Mouse (Mus musculus): ENCODE data around the gene Liph.

GRCm38 (mm10) chr16:21996881-21997641 is 1.6 kb upstream of the Liph start:
- TF ChIP-seq CTCF (IDR thresholded peaks at IDR 0.05; ENCODE audit: extremely low read depth, insufficient read depth, low read length) (no peak), POLR2A (IDR thresholded peaks at IDR 0.05; ENCODE audit: extremely low read depth, insufficient read depth, low read length) (no peak)
